Comparison of ENCODE assay signal across 20 mouse cellular contexts in genomic region chr8:60195641-60196040, GRCm38 (mm10).
DNase-seq lines count a peak whose midpoint lies in the region; ATAC-seq and TF ChIP-seq lines count a peak whose summit lies in the region.
"Had no signal": no experiment of that assay in that cellular context is flagged by ENCODE, and none has a peak within 500 bp of the region (broad histone marks: within the 10 kb centered on the region; RNA-seq: fewer than 3 reads in every experiment).

No protein-coding gene starts in this region.

- dilution Hi-C loops in CH12.LX (cut with MboI; ENCODE audit: extremely low pct_ligation_motif_present, extremely low pct_unique_long_range_greater_than_20kb, low sequenced_read_pairs): no loop called here

- no peaks in the 10 kb centered on the region for H3K9me3 ChIP-seq in heart, embryonic 15.5 days (replicated peaks)
- no peaks in the 10 kb centered on the region for H3K9me3 ChIP-seq in heart, embryonic 10.5 days
- no peaks in the 10 kb centered on the region for H3K9me3 ChIP-seq in CH12.LX (replicated peaks; ENCODE audit: low read length)
- H3K9me3 ChIP-seq: embryonic facial prominence, embryonic 10.5 days; embryonic facial prominence, embryonic 12.5 days; forebrain, embryonic 13.5 days; forebrain, embryonic 15.5 days; G1E had no signal

- no peak overlapping the region for H3K4me3 ChIP-seq in heart, embryonic 15.5 days
- H3K4me3 ChIP-seq in heart, embryonic 10.5 days: no peak overlapping the region
- H3K4me3 ChIP-seq in CH12.LX (replicated peaks in 1 of 3; ENCODE audit: low read depth in 2 of 3, low read length in 2 of 3, poor library complexity in 1 of 3): no peak overlapping the region
- H3K4me3 ChIP-seq: embryonic facial prominence, embryonic 10.5 days; embryonic facial prominence, embryonic 12.5 days; forebrain, embryonic 13.5 days; forebrain, embryonic 15.5 days had no signal

- no peak overlapping the region for H3K27ac ChIP-seq in heart, embryonic 15.5 days
- H3K27ac ChIP-seq in heart, embryonic 10.5 days: no peak overlapping the region
- no peak overlapping the region for H3K27ac ChIP-seq in CH12.LX (ENCODE audit: insufficient read depth, low read depth)
- H3K27ac ChIP-seq: embryonic facial prominence, embryonic 10.5 days; embryonic facial prominence, embryonic 12.5 days; forebrain, embryonic 13.5 days; forebrain, embryonic 15.5 days had no signal

- no peak for DNase-seq in heart, embryonic 10.5 days (ENCODE audit: low spot score)
- DNase-seq in CH12.LX (ENCODE audit: extremely low read depth): peak; percentile 2
- DNase-seq in MEL-GATA-1-ER (ENCODE audit: extremely low read depth, low read depth): peak; percentile 3
- no peak for DNase-seq in layer of hippocampus, postnatal 10 days (ENCODE audit: low spot score in 2 of 2)
- no peak for DNase-seq in right cerebral cortex, postnatal 4 days
- DNase-seq: adrenal gland, adult 2 months; adrenal gland, postnatal 10 days; adrenal gland, postnatal 25 days; cerebellum, adult 11 months; cerebellum, adult 2 months; cerebellum, adult 9-10 months; cerebellum, postnatal 10 days; cerebellum, postnatal 25 days; forebrain, postnatal 0 days had no signal

- TF ChIP-seq RAD21 in CH12.LX (IDR thresholded peaks at IDR 0.05; ENCODE audit: low read depth, low read length): no peak

- TF ChIP-seq EP300 in CH12.LX (IDR thresholded peaks at IDR 0.05; ENCODE audit: low read length): no peak

- no peak overlapping the region for H3K4me2 ChIP-seq in heart, embryonic 15.5 days
- no peak overlapping the region for H3K4me2 ChIP-seq in CH12.LX (ENCODE audit: insufficient read depth, low read depth, poor library complexity, severe bottlenecking)
- H3K4me2 ChIP-seq: embryonic facial prominence, embryonic 12.5 days; forebrain, embryonic 13.5 days; forebrain, embryonic 15.5 days had no signal

- TF ChIP-seq POLR2A in CH12.LX (IDR thresholded peaks at IDR 0.05; ENCODE audit: low read depth, low read length): no peak

- no peaks in the 10 kb centered on the region for H3K4me1 ChIP-seq in heart, embryonic 15.5 days (replicated peaks)
- no peaks in the 10 kb centered on the region for H3K4me1 ChIP-seq in heart, embryonic 10.5 days
- H3K4me1 ChIP-seq in CH12.LX (ENCODE audit: control insufficient read depth in 1 of 2, insufficient read depth in 2 of 2): no peaks in the 10 kb centered on the region
- H3K4me1 ChIP-seq: embryonic facial prominence, embryonic 10.5 days; embryonic facial prominence, embryonic 12.5 days; forebrain, embryonic 13.5 days; forebrain, embryonic 15.5 days had no signal

- 0 out of 2 replicates have a peak, but pooled peaks have one; percentile 22 for ATAC-seq in heart, embryonic 15.5 days (replicated peaks; ENCODE audit: insufficient number of reproducible peaks, insufficient read depth, low FRiP score, low read depth)
- ATAC-seq: forebrain, embryonic 13.5 days; forebrain, embryonic 15.5 days; forebrain, postnatal 0 days had no signal

- no peaks in the 10 kb centered on the region for H3K27me3 ChIP-seq in heart, embryonic 15.5 days
- H3K27me3 ChIP-seq in heart, embryonic 10.5 days (ENCODE audit: insufficient read depth, poor library complexity, severe bottlenecking): no peaks in the 10 kb centered on the region
- H3K27me3 ChIP-seq in CH12.LX (replicated peaks): no peaks in the 10 kb centered on the region
- H3K27me3 ChIP-seq: embryonic facial prominence, embryonic 12.5 days; forebrain, embryonic 13.5 days; forebrain, embryonic 15.5 days had no signal

- no peak for TF ChIP-seq CTCF in CH12.LX (conservative IDR thresholded peaks at IDR 0.05 in 1 of 2, IDR thresholded peaks at IDR 0.05 in 1 of 2; ENCODE audit: low read depth in 2 of 2, low read length in 2 of 2)

- in situ Hi-C loops in CH12.LX (cut with MboI; ENCODE audit: low pct_ligation_motif_present, low pct_unique_long_range_greater_than_20kb, low sequenced_read_pairs): no loop called here

- H3K36me3 ChIP-seq in heart, embryonic 15.5 days: no peaks in the 10 kb centered on the region
- no peaks in the 10 kb centered on the region for H3K36me3 ChIP-seq in heart, embryonic 10.5 days
- H3K36me3 ChIP-seq in CH12.LX (replicated peaks in 1 of 2; ENCODE audit: control insufficient read depth in 1 of 2, insufficient read depth in 1 of 2, low read length in 1 of 2): no peaks in the 10 kb centered on the region
- H3K36me3 ChIP-seq: embryonic facial prominence, embryonic 10.5 days; embryonic facial prominence, embryonic 12.5 days; forebrain, embryonic 15.5 days; G1E had no signal

- H3K79me2 ChIP-seq in CH12.LX (replicated peaks; ENCODE audit: control insufficient read depth, extremely low read depth, insufficient read depth, poor library complexity, severe bottlenecking): no peaks in the 10 kb centered on the region

- no peak overlapping the region for H3K9ac ChIP-seq in heart, embryonic 15.5 days
- H3K9ac ChIP-seq in CH12.LX (ENCODE audit: insufficient read depth, low read depth): no peak overlapping the region
- H3K9ac ChIP-seq: embryonic facial prominence, embryonic 12.5 days; forebrain, embryonic 13.5 days; forebrain, embryonic 15.5 days; forebrain, postnatal 0 days had no signal

TF ChIP-seq in CH12.LX, 34 proteins besides CTCF, POLR2A, EP300 and RAD21:
- TF ChIP-seq NRF1 (IDR thresholded peaks at IDR 0.05; ENCODE audit: low read depth, low read length): no peak
- TF ChIP-seq BHLHE40 (IDR thresholded peaks at IDR 0.05; ENCODE audit: low read depth, low read length): no peak
- TF ChIP-seq CHD1 (IDR thresholded peaks at IDR 0.05; ENCODE audit: low read depth, low read length): no peak
- no peak for TF ChIP-seq USF1 (IDR thresholded peaks at IDR 0.05; ENCODE audit: low read depth, low read length)
- TF ChIP-seq ZKSCAN1 (IDR thresholded peaks at IDR 0.05; ENCODE audit: borderline replicate concordance, low read depth, low read length): no peak
- no peak for TF ChIP-seq E2F4 (IDR thresholded peaks at IDR 0.05; ENCODE audit: insufficient replicate concordance, low read depth, low read length)
- no peak for TF ChIP-seq MAFK (IDR thresholded peaks at IDR 0.05; ENCODE audit: insufficient replicate concordance, low read length)
- no peak for TF ChIP-seq CHD2 (IDR thresholded peaks at IDR 0.05; ENCODE audit: low read length)

Comparison
In these comparisons a context has a peak if more than half of its experiments do, and no peak if none do; other contexts are left out.
1. DNase-seq: peak in CH12.LX (single experiment) and MEL-GATA-1-ER (single experiment); none in heart, embryonic 10.5 days (single experiment), layer of hippocampus, postnatal 10 days (0 of 2) and right cerebral cortex, postnatal 4 days (single experiment).